Mouse (Mus musculus) urinary bladder, postnatal 0 days (tissue): ENCODE measurements around the gene Laptm4a. TPM values are rescaled to one million over a fixed set of nuclear protein-coding genes. Genes with fewer than 3 reads are reported as not detected.

ENCODE experiments used
- polyA plus RNA-seq: library from polyadenylated mRNA; unstranded; fragments of >200 nt; fragmentation: Nextera tagmentation; extraction: Ambion mirVana; gene quantifications from 2 replicates; pipeline ENCODE4 v1.2.1, GENCODE M21; 2015

Laptm4a gene
- 535 and 645 TPM in 2 replicates for polyA plus RNA-seq

GRCm38 (mm10) chr12:8921394-8922368 is at the start of gene Laptm4a:
Laptm4a (plus strand) TSS chr12:8921664.

GRCm38 (mm10) chr12:8947714-8948464 is 26.4 kb downstream of the Laptm4a start, which contains the start of gene Matn3:
Matn3 (plus strand) TSS chr12:8947929.

GRCm38 (mm10) chr12:8973820-8974465 is 52.5 kb downstream of the Laptm4a start, which contains the start of gene Wdr35:
Wdr35 (plus strand) TSS chr12:8973892.

Other genes starting within 250 kb of the Laptm4a start
- gene Pum2, start 247.5 kb upstream of the Laptm4a start, polyA plus RNA-seq = 20.4 and 23.4 TPM in 2 replicates
- 101 and 102 TPM in 2 replicates for gene Sdc1, start 150.3 kb upstream of the Laptm4a start, polyA plus RNA-seq
- 0.11 and 0.18 TPM in 2 replicates for gene Matn3, start 26.3 kb downstream of the Laptm4a start, polyA plus RNA-seq
- gene Wdr35, start 52.2 kb downstream of the Laptm4a start, polyA plus RNA-seq = 6.3 and 7.8 TPM in 2 replicates
- gene Ttc32, start 108.3 kb downstream of the Laptm4a start, polyA plus RNA-seq = 13.7 and 14.0 TPM in 2 replicates